Mouse (Mus musculus) cerebellum, adult 2 months (tissue): Measurements from ENCODE around the gene Fam71e1. TPM values are rescaled to one million over a fixed set of nuclear protein-coding genes. Genes with fewer than 3 reads are reported as not detected.
A peak's percentile ranks its signal among the peaks of the same experiment; 100 is the strongest.

ENCODE experiments used
- DNase-seq, 2 experiments: peaks; one replicate each; pipeline ENCODE4 v3.0.0; 2021
- H3K27ac ChIP-seq: fragments of 200-500 bp; 2 replicates; pipeline ENCODE4 v1.5.1; 2012; ENCODE audit warnings: low read length, control low read depth, inconsistent platforms; ENCODE audit not compliant: insufficient read depth
- H3K27me3 ChIP-seq: fragments of 200-500 bp; 2 replicates; pipeline ENCODE4 v1.6.1; 2012; ENCODE audit warnings: inconsistent platforms, mild to moderate bottlenecking, low read length, moderate library complexity; ENCODE audit not compliant: control insufficient read depth, insufficient read depth
- H3K4me1 ChIP-seq: fragments of 200-500 bp; 2 replicates; pipeline ENCODE4 v1.6.1; 2011; ENCODE audit warnings: low read length; ENCODE audit not compliant: control insufficient read depth, insufficient read depth
- H3K4me3 ChIP-seq: fragments of 200-500 bp; replicated peaks from 2 replicates; pipeline ENCODE3; 2011; ENCODE audit warnings: mild to moderate bottlenecking, low read depth, low read length, control low read depth; ENCODE audit not compliant: insufficient read depth
- CTCF ChIP-seq: fragments of 200-500 bp; IDR thresholded peaks from 2 replicates; pipeline ENCODE4 v1.5.1; 2011; ENCODE audit warnings: low read depth, mild to moderate bottlenecking, control low read depth, low read length, moderate library complexity, borderline replicate concordance; ENCODE audit not compliant: insufficient read depth
- POLR2A ChIP-seq: fragments of 200-500 bp; IDR thresholded peaks from 2 replicates; pipeline ENCODE4 v1.6.1; 2011; ENCODE audit warnings: low read length, control low read depth, borderline replicate concordance; ENCODE audit not compliant: insufficient read depth
- WGBS: fragments of 180-500 bp; shearing (Covaris S2); methylation state at CpG from one replicate; pipeline ENCODE4 v1.1.7; 2018; 5-methylcytosine and 5-hydroxymethylcytosine counted together
- polyA plus RNA-seq: library from polyadenylated mRNA; depleted of rRNA; stranded (reverse); fragments of >200 nt; gene quantifications from 2 replicates; pipeline ENCODE4 v1.2.3, GENCODE M21; 2012

Fam71e1 gene
- polyA plus RNA-seq, 1 experiment, result 32.6 TPM

GRCm38 (mm10) chr7:44467811-44468411 lies 28.5 kb upstream of the Fam71e1 start, which contains the start of gene Josd2:
Gene Josd2 (plus strand): TSS chr7:44467980.
- H3K4me1 ChIP-seq, result peaks cover 49% of the 10 kb centered on the region

DNA sequence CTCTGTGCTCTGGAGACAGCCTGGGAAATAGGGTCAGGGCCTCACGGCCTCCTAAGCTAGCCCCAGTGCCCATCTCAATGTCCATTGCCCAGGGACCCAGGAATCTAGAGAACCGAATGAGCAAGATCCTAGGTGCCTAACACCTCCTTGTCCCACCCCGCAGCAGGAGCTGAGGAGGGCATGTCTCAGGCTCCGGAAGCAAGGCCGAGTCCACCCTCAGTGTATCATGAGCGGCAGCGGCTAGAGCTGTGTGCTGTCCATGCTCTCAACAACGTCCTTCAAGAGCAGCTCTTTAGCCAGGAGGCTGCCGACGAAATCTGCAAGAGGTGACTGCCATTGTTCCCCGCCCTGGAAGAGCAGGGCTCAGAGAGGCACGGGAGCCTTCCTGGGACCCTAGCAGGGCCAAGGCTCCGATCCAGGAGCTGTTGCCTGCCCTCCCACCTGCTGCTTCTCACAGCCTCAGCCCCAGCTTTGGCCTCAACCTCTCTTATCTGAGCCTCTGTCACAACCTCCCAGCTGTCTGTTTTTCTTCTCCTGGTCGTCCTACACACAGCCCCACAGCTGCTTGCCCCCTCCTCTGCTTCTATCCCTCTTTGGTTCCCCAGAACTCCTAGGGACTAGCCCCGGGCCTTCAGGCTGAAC lies 27.6 kb upstream of the Fam71e1 start:
- no peak for TF ChIP-seq CTCF
- no peak for TF ChIP-seq POLR2A
- H3K4me1 ChIP-seq, result peaks cover 49% of the 10 kb centered on the region
- 13% methylated on average over 15 of the region's 15 CpGs for WGBS
- peak in 1 of 2 experiments; percentile 54 for DNase-seq
- H3K4me3 ChIP-seq, result peak overlapping the region; percentile 69
- peak overlapping the region; percentile 32 for H3K27ac ChIP-seq
- no peaks in the 10 kb centered on the region for H3K27me3 ChIP-seq

More at GRCm38 (mm10) chr7:44467811-44468411, 28.5 kb upstream of the Fam71e1 start, which contains the start of gene Josd2:
- Histone ChIP-seq H3K4me3 (peak within 1 kb of the TSS; percentile 69), H3K27ac (peak within 1 kb of the TSS; percentile 94), H3K27me3 (no peaks in the 10 kb centered on the region)
- under 1% methylated on average over 42 of the region's 42 CpGs for WGBS
- TF ChIP-seq CTCF, result no peak
- peak; percentile 67 for TF ChIP-seq POLR2A
- DNase-seq, result peak; percentile 93 to 98

- H3K4me3 ChIP-seq, result no peak overlapping the region
- peak overlapping the region; percentile 25; the same call in 1 of the 2 replicates for H3K27ac ChIP-seq
- WGBS, result 77% methylated on average over 16 of the region's 16 CpGs
- peak in 1 of 2 experiments; percentile 27 for DNase-seq
- no peak for TF ChIP-seq CTCF
- TF ChIP-seq POLR2A, result no peak
- H3K4me1 ChIP-seq, result peaks cover 48% of the 10 kb centered on the region
- no peaks in the 10 kb centered on the region for H3K27me3 ChIP-seq
Observed at GRCm38 (mm10) chr7:44469677-44470675, 26.4 kb upstream of the Fam71e1 start.

GRCm38 (mm10) chr7:44470696-44471612 lies 25.4 kb upstream of the Fam71e1 start:
- 86% methylated on average over 16 of the region's 16 CpGs for WGBS
- peak in 1 of 2 experiments; percentile 27 for DNase-seq

GRCm38 (mm10) chr7:44471880-44472557 lies 24.4 kb upstream of the Fam71e1 start:
- H3K4me3 ChIP-seq, result no peak overlapping the region
- H3K27me3 ChIP-seq, result no peaks in the 10 kb centered on the region
- TF ChIP-seq CTCF, result no peak
- TF ChIP-seq POLR2A, result peak; percentile 13; the same call in 1 of the 2 replicates
- peaks cover 36% of the 10 kb centered on the region for H3K4me1 ChIP-seq
- WGBS, result 21% methylated on average over 6 of the region's 6 CpGs
- DNase-seq, result peak in 1 of 2 experiments; percentile 38
- peak overlapping the region; percentile 42; the same call in 1 of the 2 replicates for H3K27ac ChIP-seq

More at GRCm38 (mm10) chr7:44470696-44471612, 25.4 kb upstream of the Fam71e1 start:
- H3K4me3 ChIP-seq, result no peak overlapping the region
- TF ChIP-seq CTCF, result no peak
- TF ChIP-seq POLR2A, result no peak
- H3K27me3 ChIP-seq, result no peaks in the 10 kb centered on the region
- H3K4me1 ChIP-seq, result peaks cover 47% of the 10 kb centered on the region
- no peak overlapping the region for H3K27ac ChIP-seq

GRCm38 (mm10) chr7:44472558-44472885 lies 23.9 kb upstream of the Fam71e1 start:
- Histone ChIP-seq H3K27me3 (no peaks in the 10 kb centered on the region), H3K27ac (peak overlapping the region; percentile 42), H3K4me3 (no peak overlapping the region), H3K4me1 (peaks cover 36% of the 10 kb centered on the region)
- WGBS, result 24% methylated on average over 1 of the region's 1 CpGs
- TF ChIP-seq CTCF (no peak), POLR2A (no peak)
- DNase-seq, result no peak
